Mouse (Mus musculus): ENCODE measurements around the gene Pole2.

Gene Pole2

DNA sequence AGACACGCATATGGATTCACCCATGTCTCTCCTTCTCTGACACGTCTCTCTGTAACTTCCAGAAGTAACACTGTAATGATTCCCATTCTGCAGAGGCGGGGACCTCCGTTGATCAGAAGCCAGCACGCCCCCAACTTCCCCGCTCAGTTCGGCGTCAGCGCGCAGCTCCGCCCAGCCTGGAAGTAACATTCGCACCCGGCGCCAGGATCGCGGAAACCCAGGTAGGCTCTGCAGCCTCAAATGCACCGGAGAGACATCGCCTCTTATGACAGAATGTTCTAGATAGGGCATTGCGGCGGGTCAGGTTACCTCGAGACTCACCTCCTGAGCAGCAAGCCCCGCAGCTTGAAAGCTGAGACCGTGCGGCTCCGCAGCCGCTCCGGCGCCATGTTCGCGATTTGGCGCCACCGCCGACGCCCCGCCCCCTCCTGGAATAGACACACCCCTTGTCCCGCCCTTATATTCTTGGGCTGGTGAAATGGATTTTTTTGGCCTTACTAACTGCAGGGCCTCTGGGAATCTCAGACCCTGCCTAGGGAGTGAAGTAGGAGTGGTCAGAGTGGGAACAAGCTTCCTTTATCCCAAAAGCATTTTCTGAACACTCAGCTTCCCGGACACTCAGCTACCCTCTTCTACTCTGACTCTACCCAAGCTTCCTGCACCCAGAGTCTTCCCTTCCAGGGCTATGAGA, at the start of gene Pole2:
TSS of gene Pole2 (minus strand) at position 420 of the 691 bp plus-strand sequence.
- peak; percentile 58 to 72 for DNase-seq (ENCODE audit: low spot score in 2 of 2)

- DNase-seq (ENCODE audit: low spot score in 2 of 2), result no peak
Measured at GRCm38 (mm10) chr12:69268956-69269355, 41.0 kb upstream of the Pole2 start.

GRCm38 (mm10) chr12:69267956-69268632, 40.1 kb upstream of the Pole2 start:
- DNase-seq (ENCODE audit: low spot score in 2 of 2), result no peak

GRCm38 (mm10) chr12:69265031-69265430, 37.0 kb upstream of the Pole2 start:
- no peak for DNase-seq (ENCODE audit: low spot score in 2 of 2)

DNA sequence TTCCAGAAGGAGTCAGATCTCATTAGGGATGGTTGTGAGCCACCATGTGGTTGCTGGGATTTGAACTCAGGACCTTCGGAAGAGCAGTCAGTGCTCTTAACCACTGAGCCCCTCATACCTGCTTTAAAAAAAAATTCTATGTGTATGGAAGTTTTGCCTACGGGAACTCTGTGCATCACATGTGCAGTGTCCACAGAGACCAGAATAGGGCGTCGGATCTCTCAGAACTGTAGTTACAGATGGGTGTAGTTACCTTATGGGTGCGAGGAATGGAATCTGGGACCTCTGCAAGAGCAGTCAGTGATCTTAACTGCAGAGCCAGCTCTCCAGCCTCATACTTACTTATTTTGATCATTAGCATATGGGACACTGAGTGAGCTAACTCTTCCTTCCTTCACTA, 34.3 kb upstream of the Pole2 start:
- DNase-seq (ENCODE audit: low spot score in 2 of 2), result no peak

DNA sequence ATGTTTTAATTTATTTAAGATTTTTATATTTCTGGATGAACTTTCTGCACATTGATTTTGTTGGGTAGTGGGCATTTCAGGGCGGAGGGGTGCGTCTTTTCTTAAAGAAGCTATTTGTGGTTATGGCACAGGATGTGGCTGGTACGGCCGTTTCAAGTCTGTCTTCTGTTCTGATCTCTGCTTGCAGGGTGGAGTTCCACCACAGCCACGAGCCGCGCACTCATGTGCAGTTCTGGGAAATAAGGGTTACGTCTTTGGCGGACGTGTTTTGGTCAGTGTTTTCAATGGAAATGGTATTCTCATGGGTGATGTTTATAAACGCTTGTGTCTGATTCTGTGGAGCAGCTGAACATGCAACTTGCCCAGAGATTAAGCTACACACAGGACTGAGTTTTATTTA, 29.8 kb upstream of the Pole2 start:
- DNase-seq (ENCODE audit: low spot score in 2 of 2), result no peak

DNA sequence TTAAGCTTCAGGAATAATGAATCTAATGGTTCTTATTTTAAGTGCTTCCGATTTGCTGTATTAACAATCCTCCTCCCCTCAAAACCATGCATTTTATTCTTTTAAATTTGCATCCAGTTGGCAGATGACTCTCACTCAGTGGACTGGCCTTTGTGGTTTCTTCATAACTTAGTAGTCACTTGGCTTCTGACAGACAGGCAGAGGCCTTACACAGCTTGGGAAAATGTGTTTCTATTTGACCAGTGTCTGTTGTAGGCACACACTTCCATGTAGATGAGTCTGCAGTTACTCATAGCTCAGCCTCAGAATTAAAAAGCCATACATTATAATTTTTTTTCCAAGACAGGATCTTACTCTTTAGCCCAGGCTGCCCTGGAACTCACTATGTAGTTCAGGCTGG, 25.8 kb upstream of the Pole2 start:
- DNase-seq (ENCODE audit: low spot score in 2 of 2), result no peak

DNA sequence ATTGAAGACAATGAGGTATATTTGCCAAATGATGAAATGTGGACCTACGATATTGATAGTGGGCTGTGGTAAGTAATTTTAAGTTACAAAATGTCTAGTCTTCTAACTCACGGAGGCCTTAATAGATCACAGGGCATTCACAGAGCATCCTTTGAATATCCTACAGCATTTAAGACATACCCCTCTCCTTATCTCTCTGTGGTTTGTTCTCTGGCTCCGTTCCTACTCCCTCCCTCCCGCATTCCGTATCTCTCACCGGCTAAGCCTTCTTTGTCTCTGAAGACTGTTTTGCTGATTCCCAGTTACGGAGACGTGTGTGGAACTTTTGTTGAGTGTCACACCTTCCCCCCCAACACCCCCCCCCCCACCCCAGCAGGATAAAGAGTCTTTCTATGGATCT, 22.8 kb upstream of the Pole2 start:
- DNase-seq (ENCODE audit: low spot score in 2 of 2), result no peak

DNA sequence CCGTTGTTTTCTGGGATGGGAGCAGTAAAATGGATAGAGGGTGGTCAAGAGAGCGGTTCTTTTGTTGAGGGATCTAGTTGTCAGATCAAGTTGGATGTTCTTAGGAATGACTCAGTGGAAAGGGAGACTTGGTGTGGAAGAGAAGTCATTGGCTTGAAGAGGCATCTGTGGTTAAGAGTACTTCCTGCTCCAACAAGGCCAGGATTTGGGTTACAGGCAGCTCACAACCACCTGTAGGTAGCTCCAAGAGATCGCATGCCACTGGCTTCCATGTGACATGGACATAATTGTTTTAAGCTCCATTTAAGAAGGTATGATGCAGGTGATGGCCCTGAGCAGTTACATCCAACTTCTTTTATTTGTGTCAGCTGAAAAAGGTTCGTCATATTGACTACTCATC, 21.8 kb upstream of the Pole2 start:
- no peak for DNase-seq (ENCODE audit: low spot score in 2 of 2)

- peak; percentile 47 to 66 for DNase-seq (ENCODE audit: low spot score in 2 of 2)
Measured at GRCm38 (mm10) chr12:69241771-69242431, 13.9 kb upstream of the Pole2 start.

DNA sequence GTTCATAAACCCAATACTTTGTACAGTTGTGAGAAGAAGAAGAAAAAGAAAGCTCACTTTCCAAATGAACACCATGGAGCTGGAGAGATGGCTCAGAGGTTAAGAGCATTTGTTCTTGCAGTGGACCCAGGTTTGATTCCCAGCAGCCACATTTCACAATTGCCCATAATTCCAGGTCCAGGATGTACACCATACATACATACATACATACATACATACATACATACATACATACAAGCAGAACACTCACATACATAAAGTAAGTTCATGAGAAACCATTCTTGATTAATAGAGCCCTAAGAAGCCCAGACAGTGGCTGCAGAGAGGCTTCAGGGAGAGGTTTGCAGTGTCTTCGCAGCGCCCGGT, 13.4 kb upstream of the Pole2 start:
- DNase-seq (ENCODE audit: low spot score in 2 of 2), result no peak

- DNase-seq (ENCODE audit: low spot score in 2 of 2), result no peak
Measured at GRCm38 (mm10) chr12:69240876-69241275, 12.9 kb upstream of the Pole2 start, which contains the start of gene Klhdc1. TSS of gene Klhdc1 (plus strand) at chr12:69241176.

DNA sequence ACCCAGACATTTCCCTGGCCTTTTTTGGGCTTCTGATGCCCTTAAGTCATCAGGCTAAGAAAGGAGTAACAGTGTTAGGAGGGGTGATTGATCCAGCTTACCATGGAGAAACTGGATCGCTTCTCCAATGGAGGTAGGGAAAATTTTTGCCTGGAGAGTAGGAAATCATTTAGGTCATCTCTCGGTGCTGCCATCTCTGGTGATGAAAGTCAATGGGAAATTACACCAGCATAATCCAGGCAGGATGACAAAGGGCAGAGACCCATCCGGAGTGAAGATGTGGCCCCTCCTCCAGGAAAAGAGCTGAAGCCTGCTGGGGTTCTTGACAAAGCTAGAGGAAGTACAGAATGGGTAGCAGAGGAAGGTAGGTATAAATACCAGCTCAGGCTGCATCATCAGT, 10.3 kb upstream of the Pole2 start:
- no peak for DNase-seq (ENCODE audit: low spot score in 2 of 2)

- no peak for DNase-seq (ENCODE audit: low spot score in 2 of 2)
Measured at GRCm38 (mm10) chr12:69235782-69236181, 7.8 kb upstream of the Pole2 start.

GRCm38 (mm10) chr12:69229251-69229650, 1.3 kb upstream of the Pole2 start:
- DNase-seq (ENCODE audit: low spot score in 2 of 2), result no peak

DNA sequence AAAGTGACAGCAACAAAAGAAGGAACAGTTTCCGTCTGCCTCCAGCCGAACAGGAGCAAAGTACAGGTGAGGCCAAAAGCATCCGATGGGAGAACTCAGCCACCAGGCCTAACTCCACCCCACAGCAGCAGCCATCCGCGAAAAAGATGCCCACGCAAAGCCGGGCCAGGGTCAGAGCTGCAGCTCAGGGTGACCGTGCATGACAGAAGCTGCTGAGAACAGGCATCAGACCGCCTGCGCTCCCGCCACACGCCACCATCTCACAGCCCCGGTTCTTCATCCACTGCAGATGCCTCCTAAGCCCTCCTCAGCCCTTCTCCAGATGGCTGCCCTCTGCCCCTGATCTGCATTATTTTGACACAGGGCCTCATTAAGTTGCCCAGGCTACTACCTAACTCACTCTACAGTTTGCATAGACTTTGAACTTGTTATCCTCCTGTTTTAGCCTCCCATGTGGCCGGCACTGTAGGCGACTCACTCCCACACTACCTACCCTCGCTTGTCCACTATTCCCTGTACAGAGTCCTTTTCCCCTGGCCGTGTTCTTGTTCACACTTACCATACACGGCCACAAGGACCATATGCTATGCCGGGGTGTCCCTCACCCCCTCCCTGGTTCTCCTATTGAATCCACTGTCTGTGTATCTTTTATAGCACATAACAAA, 7.2 kb downstream of the Pole2 start:
- DNase-seq (ENCODE audit: low spot score in 2 of 2), result no peak

DNA sequence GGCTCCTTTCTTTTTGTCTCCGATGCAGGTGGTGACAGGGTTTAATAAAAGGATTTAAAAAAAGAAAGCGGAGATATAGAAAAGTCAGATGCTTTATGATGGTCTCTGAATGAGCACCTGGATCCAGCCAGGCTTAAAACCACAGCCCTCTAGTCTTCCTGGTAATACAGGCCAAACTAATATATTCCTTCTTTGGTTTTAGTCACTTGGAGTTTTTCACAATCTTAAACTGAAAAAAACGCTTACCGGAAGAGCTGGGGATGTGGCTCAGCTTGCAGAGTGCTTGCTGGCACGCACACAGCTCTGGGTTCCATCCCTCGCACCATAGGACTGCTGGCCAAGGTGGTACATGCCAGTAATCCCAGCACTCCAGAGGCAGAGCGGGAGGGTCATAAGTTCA, 11.4 kb downstream of the Pole2 start:
- no peak for DNase-seq (ENCODE audit: low spot score in 2 of 2)

GRCm38 (mm10) chr12:69215000-69215785, 12.8 kb downstream of the Pole2 start:
- DNase-seq (ENCODE audit: low spot score in 2 of 2), result no peak

DNA sequence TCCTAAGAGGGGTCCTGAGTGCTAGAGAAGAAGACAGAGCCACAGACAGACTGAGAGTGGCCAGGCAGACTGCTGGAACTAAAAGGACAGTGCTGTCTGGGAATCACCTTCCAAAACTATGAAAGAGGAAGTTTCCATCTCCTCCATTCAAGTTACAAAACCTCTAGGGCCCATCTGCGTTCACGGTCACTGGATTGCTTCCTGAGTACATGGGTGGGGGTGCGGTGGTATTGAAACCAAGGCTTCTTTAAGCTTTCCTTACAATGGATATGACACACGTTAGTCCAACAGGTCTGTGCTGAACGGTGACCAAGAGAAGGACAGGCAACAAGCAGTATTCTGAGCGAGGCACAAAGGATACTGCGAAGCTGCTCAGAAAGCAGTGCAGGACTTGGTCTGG, 13.6 kb downstream of the Pole2 start:
- no peak for DNase-seq (ENCODE audit: low spot score in 2 of 2)

GRCm38 (mm10) chr12:69213186-69213777, 14.7 kb downstream of the Pole2 start:
- no peak for DNase-seq (ENCODE audit: low spot score in 2 of 2)

GRCm38 (mm10) chr12:69211057-69211456, 16.9 kb downstream of the Pole2 start:
- DNase-seq (ENCODE audit: low spot score in 2 of 2), result no peak
